Mouse (Mus musculus) forebrain, embryonic 14.5 days (tissue): Measurements from ENCODE around the gene Efl1. TPM values are rescaled to one million over a fixed set of nuclear protein-coding genes. Genes with fewer than 3 reads are reported as not detected.
"Not testable (repeated sequence)": the region's sequence is repeated elsewhere in the genome, so short reads cannot be mapped to it uniquely, and the experiment has no call there.

ENCODE experiments used
- ATAC-seq: fragments of 200-750 bp; cut with Nextera tagmentation; 2 replicates; pipeline ENCODE4 v1.8.0; 2017; ENCODE audit warnings: mild to moderate bottlenecking, moderate library complexity
- DNase-seq: peaks from one replicate; pipeline ENCODE4 v3.0.0-alpha.2; 2015; ENCODE audit warnings: low spot score
- H3K27ac ChIP-seq: fragments of 300-500 bp; sonication (generic); 2 replicates; pipeline ENCODE4 v1.5.1; 2014; ENCODE audit warnings: low read depth, mild to moderate bottlenecking, control low read depth, low read length, moderate library complexity
- H3K27me3 ChIP-seq: fragments of 300-500 bp; sonication (generic); replicated peaks from 2 replicates; pipeline ENCODE4 v1.6.1; 2014; ENCODE audit warnings: low read length, control low read depth, mixed read lengths; ENCODE audit not compliant: control insufficient read depth, insufficient read depth
- H3K36me3 ChIP-seq: fragments of 300-500 bp; sonication (generic); 2 replicates; pipeline ENCODE4 v1.6.1; 2014; ENCODE audit warnings: low read length, control low read depth; ENCODE audit not compliant: control insufficient read depth, insufficient read depth
- H3K4me1 ChIP-seq: fragments of 300-500 bp; sonication (generic); 2 replicates; pipeline ENCODE4 v1.6.1; 2014; ENCODE audit warnings: antibody characterized with exemption, low read length, control low read depth; ENCODE audit not compliant: control insufficient read depth, insufficient read depth
- H3K4me2 ChIP-seq: fragments of 300-500 bp; sonication (generic); 2 replicates; pipeline ENCODE4 v1.6.1; 2014; ENCODE audit warnings: mild to moderate bottlenecking, control low read depth, low read length
- H3K4me3 ChIP-seq: fragments of 300-500 bp; sonication (generic); 2 replicates; pipeline ENCODE4 v1.5.1; 2014; ENCODE audit warnings: low read depth, low read length, control low read depth
- H3K9ac ChIP-seq: fragments of 300-500 bp; sonication (generic); 2 replicates; pipeline ENCODE4 v1.6.1; 2014; ENCODE audit warnings: mild to moderate bottlenecking, low read length, control low read depth, moderate library complexity
- H3K9me3 ChIP-seq: fragments of 300-500 bp; sonication (generic); replicated peaks from 2 replicates; pipeline ENCODE4 v1.6.1; 2016; ENCODE audit warnings: low read length, control low read depth, mixed read lengths; ENCODE audit not compliant: control insufficient read depth
- WGBS: fragments of 180-500 bp; shearing (Covaris S2); extraction: QIAGEN DNeasy Blood & Tissue Kit; methylation state at CpG from one replicate; pipeline ENCODE4 v1.1.7; 2014; 5-methylcytosine and 5-hydroxymethylcytosine counted together
- polyA plus RNA-seq: library from polyadenylated mRNA; unstranded; fragments of >200 nt; fragmentation: Nextera tagmentation; extraction: Ambion mirVana; gene quantifications from 2 replicates; pipeline ENCODE4 v1.2.1, GENCODE M21; 2014

Efl1 gene
- polyA plus RNA-seq, 1 experiment from 2014 or later, result 20.4 TPM

DNA sequence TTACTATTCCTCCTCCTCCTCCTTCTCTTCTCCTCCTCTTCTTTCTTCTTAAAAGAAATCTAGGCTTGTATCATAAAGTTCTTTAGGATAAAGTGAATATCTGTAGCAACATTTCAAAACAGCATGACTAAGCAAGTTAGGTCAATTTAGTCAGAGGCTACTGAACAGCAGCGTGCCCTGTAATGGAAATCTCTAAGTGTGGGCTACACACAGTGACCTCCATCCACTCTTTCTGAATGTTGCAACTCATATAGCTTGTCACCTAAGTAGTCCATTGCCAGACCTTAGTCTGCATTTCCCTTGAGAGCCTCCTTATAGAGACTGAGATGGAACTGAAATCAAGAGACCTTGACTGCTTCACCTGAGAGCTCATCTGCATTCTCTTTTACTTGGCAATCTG lies 116.5 kb downstream of the Efl1 start:
- WGBS, result 97% methylated on average over 1 of the region's 1 CpGs
- DNase-seq, result no peak
- Histone ChIP-seq H3K9ac (no peak overlapping the region), H3K27me3 (no peaks in the 10 kb centered on the region), H3K4me2 (no peak overlapping the region), H3K27ac (no peak overlapping the region), H3K36me3 (peaks cover 12% of the 10 kb centered on the region), H3K9me3 (no peaks in the 10 kb centered on the region), H3K4me1 (no peaks in the 10 kb centered on the region), H3K4me3 (no peak overlapping the region)
- no peak for ATAC-seq

DNA sequence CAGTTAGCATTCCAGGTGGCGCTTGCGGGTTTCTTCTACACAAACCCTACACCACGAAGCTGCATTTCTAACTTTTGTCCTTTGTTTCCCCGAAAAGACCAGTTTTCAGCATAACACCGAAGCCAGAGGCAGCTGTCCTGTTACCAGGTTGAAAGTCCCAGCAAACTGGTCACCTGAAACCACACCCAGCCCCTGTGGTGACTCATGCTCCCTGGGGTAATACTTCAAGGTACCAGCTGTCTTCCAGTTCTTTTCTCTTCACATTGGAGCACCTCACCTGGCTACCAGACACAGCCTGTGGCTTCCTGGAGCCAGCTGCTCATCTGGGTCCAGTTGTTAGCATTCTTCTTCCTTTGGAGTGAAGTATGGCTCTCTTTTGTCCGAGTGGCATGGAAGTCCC lies 118.2 kb downstream of the Efl1 start:
- no peak overlapping the region for H3K9ac ChIP-seq
- no peak overlapping the region for H3K27ac ChIP-seq
- H3K4me2 ChIP-seq, result no peak overlapping the region
- H3K9me3 ChIP-seq, result no peaks in the 10 kb centered on the region
- H3K27me3 ChIP-seq, result no peaks in the 10 kb centered on the region
- 86% methylated on average over 6 of the region's 6 CpGs for whole genome bisulfite sequencing
- DNase-seq (no peak), ATAC-seq (no peak)
- H3K4me1 ChIP-seq, result no peaks in the 10 kb centered on the region
- peaks cover 12% of the 10 kb centered on the region for H3K36me3 ChIP-seq
- no peak overlapping the region for H3K4me3 ChIP-seq

DNA sequence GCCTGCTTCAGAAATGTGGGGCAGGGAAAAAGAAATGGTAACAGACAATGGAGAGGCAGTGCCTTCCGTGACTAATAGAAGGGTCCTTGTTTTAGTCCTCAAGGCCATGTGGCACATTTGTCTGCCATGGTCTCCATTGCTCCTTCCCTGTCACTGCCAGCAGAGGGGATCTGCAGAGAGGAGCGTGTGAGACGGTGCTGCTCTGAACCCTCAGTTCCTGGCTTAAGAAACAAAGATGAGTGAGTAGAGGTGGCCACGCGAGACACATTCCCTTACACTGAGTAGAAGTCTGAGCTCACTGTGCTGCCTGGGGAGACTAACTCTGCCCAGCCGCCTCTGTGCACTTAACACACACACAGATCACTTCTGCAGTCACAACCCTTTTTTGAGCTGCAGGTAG lies 121.8 kb downstream of the Efl1 start:
- H3K27me3 ChIP-seq, result no peaks in the 10 kb centered on the region
- no peak overlapping the region for H3K9ac ChIP-seq
- H3K27ac ChIP-seq, result no peak overlapping the region
- DNase-seq (no peak), ATAC-seq (0 out of 2 replicates have a peak, but pooled peaks have one; percentile 26)
- H3K9me3 ChIP-seq, result no peaks in the 10 kb centered on the region
- 54% methylated on average over 6 of the region's 6 CpGs for WGBS
- H3K4me3 ChIP-seq, result no peak overlapping the region
- no peaks in the 10 kb centered on the region for H3K4me1 ChIP-seq
- no peak overlapping the region for H3K4me2 ChIP-seq
- H3K36me3 ChIP-seq, result no peaks in the 10 kb centered on the region

DNA sequence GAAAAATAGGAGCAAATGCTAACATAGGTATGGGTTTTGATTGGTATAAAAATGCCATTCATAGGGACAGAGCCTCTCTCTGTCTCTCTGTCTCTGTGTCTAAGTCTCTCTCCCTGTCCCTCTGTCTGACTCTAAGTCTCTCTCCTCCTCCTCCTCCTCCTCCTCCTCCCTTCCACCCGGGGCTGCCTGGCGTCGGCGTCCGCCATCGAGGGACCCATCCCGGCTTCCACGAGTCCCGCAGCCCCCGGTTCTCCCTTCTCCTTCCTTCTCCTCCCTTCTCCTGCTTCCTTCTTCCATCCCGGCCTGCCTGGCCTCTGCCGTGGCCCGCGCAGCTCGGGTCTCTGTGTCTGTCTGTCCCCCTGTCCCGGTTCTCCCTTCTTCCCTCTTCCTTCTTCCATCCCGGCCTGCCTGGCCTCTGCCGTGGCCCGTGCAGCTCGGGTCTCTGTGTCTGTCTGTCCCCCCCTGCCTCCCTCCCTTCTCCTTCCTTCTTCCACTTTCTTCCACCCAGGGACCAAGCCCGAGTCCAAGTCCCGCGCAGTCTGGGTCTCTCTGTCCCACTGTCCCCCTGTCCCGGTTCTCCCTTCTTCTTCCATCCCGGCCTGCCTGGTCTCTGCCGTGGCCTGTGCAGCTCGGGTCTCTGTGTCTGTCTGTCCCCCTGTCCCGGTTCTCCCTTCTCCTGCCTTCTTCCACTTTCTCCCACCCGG lies 122.7 kb downstream of the Efl1 start:
- not testable (repeated sequence) for H3K27ac ChIP-seq, H3K9ac ChIP-seq, ATAC-seq, H3K9me3 ChIP-seq, H3K36me3 ChIP-seq, H3K4me2 ChIP-seq, H3K4me1 ChIP-seq, H3K27me3 ChIP-seq, H3K4me3 ChIP-seq
- 89% methylated on average over 20 of the region's 29 CpGs for WGBS
- peak; percentile 38 for DNase-seq

DNA sequence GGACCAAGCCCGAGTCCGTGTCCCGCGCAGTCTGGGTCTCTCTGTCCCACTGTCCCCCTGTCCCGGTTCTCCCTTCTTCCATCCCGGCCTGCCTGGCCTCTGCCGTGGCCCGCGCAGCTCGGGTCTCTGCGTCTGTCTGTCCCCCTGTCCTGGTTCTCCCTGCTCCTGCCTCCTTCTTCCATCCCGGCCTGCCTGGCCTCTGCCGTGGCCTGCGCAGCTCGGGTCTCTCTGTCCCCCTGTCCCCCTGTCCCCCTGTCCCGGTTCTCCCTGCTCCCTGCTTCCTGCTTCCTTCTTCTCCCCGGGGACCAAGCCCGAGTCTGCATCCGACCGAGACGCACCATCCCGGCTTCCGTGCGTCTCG lies 123.2 kb downstream of the Efl1 start:
- H3K4me1 ChIP-seq, DNase-seq, H3K9me3 ChIP-seq, H3K9ac ChIP-seq, H3K4me3 ChIP-seq, H3K27ac ChIP-seq, H3K36me3 ChIP-seq, H3K4me2 ChIP-seq, ATAC-seq, H3K27me3 ChIP-seq: not testable (repeated sequence)
- WGBS, result 90% methylated on average over 25 of the region's 25 CpGs

DNA sequence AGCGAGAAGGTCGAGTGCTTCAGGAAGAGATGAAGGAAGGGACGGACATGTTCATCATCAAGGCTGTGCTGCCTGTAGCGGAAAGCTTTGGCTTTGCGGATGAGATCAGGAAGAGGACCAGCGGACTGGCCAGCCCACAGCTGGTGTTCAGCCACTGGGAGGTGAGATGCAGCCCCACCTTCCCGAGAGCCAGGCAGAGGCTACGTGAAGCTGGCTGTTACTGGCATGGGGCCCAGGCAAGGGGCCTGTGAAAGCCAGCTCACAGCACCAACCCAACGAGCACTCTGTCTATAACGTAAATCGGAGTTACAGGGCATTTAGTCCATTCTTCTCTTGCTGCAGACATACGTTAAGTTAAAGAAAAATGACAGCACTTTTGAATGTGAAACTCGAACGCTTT lies 124.1 kb downstream of the Efl1 start:
- 49% methylated on average over 14 of the region's 14 CpGs for WGBS
- H3K4me2 ChIP-seq, result no peak overlapping the region
- DNase-seq, result peak; percentile 43
- H3K4me1 ChIP-seq, result no peaks in the 10 kb centered on the region
- 0 out of 2 replicates have a peak, but pooled peaks cover 5% of the 10 kb centered on the region for H3K36me3 ChIP-seq
- no peak overlapping the region for H3K4me3 ChIP-seq
- no peak overlapping the region for H3K27ac ChIP-seq
- no peaks in the 10 kb centered on the region for H3K27me3 ChIP-seq
- no peaks in the 10 kb centered on the region for H3K9me3 ChIP-seq
- ATAC-seq, result peak; percentile 61; the same call in 1 of the 2 replicates
- H3K9ac ChIP-seq, result no peak overlapping the region

DNA sequence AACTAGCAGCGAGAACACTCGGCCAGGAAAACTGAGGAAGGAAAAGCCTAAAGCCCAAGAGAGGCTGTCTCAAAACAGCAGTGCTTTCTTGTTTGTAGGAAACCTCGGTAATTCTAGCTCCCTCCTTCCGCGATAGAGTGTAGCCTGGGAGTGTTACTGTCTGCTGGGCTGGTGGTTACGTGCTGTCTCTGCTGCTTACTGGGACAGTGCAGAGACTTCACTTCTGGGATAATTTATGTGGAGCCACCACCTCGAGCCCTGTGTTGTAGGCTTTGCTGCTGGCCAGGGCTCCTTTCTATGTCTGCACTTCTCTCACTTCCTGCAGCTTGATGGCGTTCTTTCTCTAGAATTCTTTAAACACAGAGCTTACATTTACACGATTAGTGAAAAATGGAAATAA lies 124.7 kb downstream of the Efl1 start:
- no peak overlapping the region for H3K4me2 ChIP-seq
- H3K4me3 ChIP-seq, result no peak overlapping the region
- 0 out of 2 replicates have a peak, but pooled peaks cover 5% of the 10 kb centered on the region for H3K36me3 ChIP-seq
- H3K9me3 ChIP-seq, result no peaks in the 10 kb centered on the region
- no peaks in the 10 kb centered on the region for H3K4me1 ChIP-seq
- H3K27ac ChIP-seq, result no peak overlapping the region
- H3K9ac ChIP-seq, result no peak overlapping the region
- ATAC-seq (no peak), DNase-seq (no peak)
- WGBS, result 62% methylated on average over 9 of the region's 9 CpGs
- no peaks in the 10 kb centered on the region for H3K27me3 ChIP-seq

DNA sequence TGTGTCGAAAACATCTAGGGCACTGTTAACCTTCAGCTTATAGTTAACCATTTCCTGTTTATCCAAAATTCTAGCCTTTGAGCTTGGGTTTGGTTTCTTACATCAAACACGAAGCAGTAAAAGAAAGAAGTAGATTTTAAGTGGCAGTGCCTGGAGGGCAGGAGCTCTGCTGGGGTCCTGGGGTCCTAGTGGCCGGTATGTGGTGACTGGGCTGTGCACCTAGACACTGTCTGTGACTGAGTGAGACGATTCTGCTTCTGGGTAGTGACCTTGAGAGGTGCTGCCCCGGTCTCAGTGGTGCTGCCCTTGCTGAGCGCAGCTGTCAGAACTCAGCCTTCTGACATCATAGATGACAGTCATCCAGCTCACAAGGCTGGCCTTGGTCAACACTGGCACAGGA lies 125.5 kb downstream of the Efl1 start:
- Histone ChIP-seq H3K27ac (no peak overlapping the region), H3K4me3 (no peak overlapping the region), H3K4me1 (no peaks in the 10 kb centered on the region), H3K27me3 (no peaks in the 10 kb centered on the region), H3K9me3 (no peaks in the 10 kb centered on the region), H3K9ac (no peak overlapping the region), H3K36me3 (0 out of 2 replicates have a peak, but pooled peaks cover 5% of the 10 kb centered on the region), H3K4me2 (no peak overlapping the region)
- DNase-seq (no peak), ATAC-seq (no peak)
- 84% methylated on average over 6 of the region's 6 CpGs for WGBS

DNA sequence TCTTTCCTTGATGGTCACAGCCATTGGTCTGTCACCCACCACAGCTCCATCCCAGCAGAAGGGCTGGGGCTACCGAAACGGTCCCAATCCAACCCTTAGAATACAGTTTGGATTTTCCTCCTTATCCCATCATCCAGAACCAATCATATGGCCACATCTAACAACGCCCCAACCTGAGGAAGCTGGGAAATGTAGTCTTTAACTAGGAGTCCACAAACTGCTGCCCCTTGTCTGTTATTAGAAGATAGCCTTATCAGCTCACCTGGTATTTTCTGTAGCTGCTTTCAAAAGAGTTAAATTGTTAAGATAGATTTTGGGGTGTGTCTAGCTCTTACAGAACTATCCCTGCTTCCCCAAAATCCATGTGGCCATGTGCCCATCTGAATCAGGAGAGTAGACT lies 126.7 kb downstream of the Efl1 start:
- no peak for ATAC-seq
- Histone ChIP-seq H3K27me3 (no peaks in the 10 kb centered on the region), H3K4me2 (no peak overlapping the region), H3K9ac (no peak overlapping the region), H3K9me3 (no peaks in the 10 kb centered on the region), H3K27ac (no peak overlapping the region), H3K4me3 (no peak overlapping the region), H3K4me1 (no peaks in the 10 kb centered on the region), H3K36me3 (0 out of 2 replicates have a peak, but pooled peaks cover 5% of the 10 kb centered on the region)
- WGBS, result 91% methylated on average over 3 of the region's 3 CpGs
- no peak for DNase-seq
